Mouse (Mus musculus): ENCODE measurements around the gene Tsnaxip1. TPM values are rescaled to one million over a fixed set of nuclear protein-coding genes. Genes with fewer than 3 reads are reported as not detected.

Gene Tsnaxip1
- not detected in 2 replicates for polyA plus RNA-seq (2012)

DNA sequence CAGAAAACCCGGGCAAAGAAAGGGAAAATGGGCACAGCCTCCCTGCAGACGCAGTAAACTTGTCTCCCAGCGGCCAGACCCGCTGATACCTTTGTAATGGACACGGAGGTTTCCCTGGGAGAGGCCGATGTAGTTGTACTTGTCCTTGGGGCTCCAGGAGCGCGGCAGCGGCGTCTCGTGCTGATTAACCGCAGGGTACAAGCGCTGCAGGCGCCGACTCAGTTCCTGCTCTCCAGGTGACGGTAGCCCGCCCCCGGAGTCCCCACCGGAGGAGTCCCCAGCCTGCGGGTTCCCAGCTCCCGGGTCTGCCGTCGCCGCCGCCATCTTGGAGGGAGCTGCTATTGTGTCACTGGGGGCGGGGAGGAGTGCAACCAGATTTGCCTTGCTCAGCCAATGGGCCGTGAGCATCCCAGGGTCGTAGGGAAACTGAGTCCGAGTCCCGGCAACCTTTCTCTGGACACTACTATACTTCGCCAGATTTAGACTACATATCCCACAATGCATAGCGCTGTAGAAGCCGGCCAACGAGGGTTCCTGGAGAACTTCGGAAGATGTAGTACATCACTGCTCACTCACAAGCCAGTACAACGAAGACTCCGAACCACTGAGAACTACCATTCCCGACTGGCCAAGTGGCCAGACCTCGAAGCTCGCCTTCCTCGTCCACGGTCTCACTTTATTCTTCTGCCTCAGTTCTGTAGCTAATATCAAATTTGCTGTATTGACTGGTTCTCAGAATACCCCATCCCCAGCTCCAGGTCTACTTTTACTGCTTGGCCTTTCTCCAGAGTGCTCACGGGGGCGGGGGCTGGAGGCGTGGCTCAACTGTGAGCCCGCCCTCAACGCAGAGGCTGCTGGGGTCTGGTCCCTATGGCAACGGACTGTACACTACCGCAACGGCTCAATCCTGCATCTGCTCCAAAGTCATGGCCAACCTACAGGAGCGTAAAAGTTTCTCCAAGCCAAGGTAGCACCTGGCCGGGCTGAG lies at the start of gene Tsnaxip1, which contains the start of gene Ranbp10:
Tsnaxip1 (plus strand) TSS at position 871 of the 988 bp plus-strand sequence.
Ranbp10 (minus strand) TSS at position 490 of the 988 bp plus-strand sequence.
- no peak for TF ChIP-seq GATA1 (IDR thresholded peaks at IDR 0.05; ENCODE audit: low read length)

DNA sequence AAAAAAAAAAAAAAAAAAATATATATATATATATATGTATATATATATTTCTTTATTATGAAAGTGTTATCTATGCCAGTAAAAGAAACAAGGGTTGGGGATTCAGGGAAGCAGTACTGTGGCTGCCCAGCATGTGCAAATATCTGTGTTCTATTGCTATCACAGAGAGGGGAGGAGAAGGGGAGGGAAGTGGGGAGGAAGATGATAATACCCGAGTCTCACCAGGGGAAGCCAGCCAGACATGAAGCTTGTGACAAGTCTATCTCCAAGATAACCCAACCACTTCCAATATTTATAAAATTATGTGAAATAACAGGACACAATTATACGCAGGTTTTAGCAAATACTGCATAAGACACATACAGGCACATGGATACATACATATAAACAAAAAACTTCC lies 49.7 kb upstream of the Tsnaxip1 start:
- no peak for TF ChIP-seq GATA1 (IDR thresholded peaks at IDR 0.05; ENCODE audit: low read length)

DNA sequence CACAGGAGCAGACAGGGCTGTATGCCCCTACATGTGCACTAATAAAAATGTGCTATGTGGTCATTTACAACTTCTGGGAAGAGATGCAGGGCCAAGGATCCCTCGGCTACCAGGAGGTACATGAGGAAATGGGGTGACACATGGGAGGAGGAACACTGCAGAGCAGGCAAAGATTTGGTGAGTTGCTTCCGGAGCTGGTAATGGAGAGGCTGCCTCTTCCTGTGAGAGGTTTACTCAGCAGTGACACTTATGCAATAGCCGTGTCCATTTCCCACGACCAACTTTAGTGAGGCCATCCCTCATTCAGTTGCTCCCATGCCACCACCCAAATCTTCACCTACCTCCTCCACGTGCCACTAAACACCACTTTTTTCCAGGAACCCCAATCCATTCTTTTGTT lies 47.2 kb upstream of the Tsnaxip1 start:
- TF ChIP-seq GATA1 (IDR thresholded peaks at IDR 0.05; ENCODE audit: low read length) = no peak

DNA sequence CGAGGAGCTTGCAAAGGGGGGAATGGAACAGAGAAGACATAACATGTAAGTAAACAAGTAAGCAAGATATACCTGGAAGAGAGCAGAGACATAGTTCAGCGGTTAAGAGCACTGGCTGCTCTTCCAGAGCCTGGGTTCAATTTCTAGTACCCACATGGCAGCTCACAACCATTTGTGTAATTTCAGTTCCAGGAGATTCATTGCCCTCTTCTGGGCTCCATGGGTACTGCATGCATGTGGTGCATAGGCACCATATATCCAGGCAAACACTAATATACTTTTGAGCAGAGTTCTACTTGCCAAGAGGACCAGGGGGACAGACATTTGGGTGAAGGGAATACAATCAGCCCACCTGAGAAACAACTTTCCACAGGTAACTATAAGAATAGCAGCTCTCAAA lies 39.3 kb upstream of the Tsnaxip1 start:
- no peak for TF ChIP-seq GATA1 (IDR thresholded peaks at IDR 0.05; ENCODE audit: low read length)

DNA sequence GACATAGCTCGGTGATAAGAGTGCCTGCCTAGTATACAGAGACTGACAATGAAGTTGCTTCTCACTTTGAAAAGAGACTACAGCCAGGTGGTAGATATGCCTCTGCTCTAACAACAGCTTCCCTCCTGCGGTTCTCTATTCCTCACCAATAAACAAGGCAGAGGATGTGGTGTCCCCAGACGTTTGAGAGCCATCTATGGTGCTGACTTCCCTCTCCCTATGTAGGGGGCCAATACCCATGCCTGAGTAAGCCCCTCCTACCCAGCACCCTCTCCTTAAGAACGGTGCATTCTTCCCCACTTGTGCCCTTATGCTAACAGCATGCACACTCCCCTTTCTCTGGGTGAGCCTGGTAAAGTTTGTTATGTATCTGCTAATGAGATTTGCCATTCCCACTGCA lies 38.6 kb upstream of the Tsnaxip1 start:
- no peak for TF ChIP-seq GATA1 (IDR thresholded peaks at IDR 0.05; ENCODE audit: low read length)

DNA sequence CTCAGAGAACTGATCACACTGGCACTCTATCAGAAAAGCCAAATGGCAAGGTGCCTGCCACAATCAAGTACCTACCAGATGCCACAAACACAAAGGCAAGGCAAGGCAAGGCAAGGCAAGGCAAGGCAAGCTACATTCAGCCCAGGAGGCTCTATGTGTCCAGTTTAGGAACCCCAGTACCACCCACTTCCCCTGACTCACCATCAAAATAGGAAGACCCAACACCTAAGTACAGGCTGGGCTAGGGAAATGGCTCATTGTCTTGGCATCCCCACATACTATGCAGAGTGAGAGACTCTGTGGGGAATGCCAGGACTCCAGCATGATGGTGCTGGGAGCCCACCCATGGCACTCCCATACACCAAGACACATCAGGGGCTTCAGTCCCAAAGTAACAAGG lies 37.9 kb upstream of the Tsnaxip1 start:
- no peak for TF ChIP-seq GATA1 (IDR thresholded peaks at IDR 0.05; ENCODE audit: low read length)

DNA sequence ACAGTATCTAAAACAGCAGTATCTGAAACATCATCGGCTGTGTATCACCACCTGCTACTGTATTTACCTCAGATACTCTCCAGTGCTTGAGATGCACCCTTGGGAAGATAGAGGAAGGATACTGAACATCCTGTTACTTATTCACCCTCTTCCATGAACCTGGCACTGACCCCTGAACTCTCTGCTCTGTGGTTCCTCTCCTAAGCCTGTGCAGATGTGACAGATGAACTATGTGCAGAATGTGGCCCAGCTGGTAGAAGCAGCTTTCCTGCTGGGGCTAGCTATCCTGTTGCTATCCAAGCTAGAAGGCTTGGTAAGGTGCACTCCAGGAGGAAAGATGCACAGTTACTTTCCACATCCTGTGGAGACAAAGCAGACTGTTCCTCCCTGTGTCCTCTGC lies 34.2 kb upstream of the Tsnaxip1 start:
- no peak for TF ChIP-seq GATA1 (IDR thresholded peaks at IDR 0.05; ENCODE audit: low read length)

DNA sequence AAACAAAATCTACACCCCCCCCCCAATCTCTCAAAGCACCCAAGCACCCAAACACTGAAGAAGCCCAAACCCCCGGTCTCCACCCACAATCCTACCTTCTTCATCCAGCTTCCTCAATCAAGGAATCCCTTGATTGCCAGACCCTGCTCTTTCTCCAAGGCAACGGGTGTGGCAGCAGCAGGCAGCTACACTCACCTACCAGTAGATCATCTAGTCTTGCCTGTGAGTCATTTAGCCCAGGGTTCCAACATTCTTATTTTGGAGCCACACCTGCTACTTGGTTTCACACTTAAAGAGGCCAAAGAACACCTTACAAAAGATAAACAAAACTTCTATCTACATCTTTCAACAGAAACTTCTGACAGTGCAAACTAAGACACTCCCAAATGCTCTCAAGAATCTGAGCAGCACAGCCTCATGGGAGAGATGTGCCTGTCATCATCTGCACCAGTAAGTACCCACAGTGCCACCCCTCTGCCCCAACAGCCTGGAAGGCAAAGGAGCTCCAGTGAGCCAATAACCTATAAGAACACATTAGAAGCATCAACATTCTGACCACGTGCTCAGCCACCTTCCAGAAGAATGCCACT lies 33.4 kb upstream of the Tsnaxip1 start:
- no peak for TF ChIP-seq GATA1 (IDR thresholded peaks at IDR 0.05; ENCODE audit: low read length)

DNA sequence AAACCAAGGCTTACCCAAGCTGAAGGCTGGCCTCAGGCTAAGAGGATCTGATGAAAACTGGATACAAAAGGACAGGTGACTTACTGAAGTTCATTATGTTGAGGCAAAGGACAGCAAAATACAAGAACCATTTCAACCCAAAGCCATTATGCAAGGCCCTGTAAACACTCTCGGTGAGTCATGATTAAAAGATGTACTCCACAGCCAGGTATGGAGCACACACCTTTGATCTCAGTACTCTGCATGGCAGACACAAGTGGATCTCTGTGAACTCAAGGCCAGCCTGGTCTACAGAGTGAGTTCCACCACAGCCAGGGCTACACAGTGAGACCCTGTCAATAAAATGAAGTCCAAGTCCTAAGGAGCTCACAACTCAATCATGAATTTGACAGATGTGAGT lies 31.7 kb upstream of the Tsnaxip1 start:
- TF ChIP-seq GATA1 (IDR thresholded peaks at IDR 0.05; ENCODE audit: low read length) = no peak

DNA sequence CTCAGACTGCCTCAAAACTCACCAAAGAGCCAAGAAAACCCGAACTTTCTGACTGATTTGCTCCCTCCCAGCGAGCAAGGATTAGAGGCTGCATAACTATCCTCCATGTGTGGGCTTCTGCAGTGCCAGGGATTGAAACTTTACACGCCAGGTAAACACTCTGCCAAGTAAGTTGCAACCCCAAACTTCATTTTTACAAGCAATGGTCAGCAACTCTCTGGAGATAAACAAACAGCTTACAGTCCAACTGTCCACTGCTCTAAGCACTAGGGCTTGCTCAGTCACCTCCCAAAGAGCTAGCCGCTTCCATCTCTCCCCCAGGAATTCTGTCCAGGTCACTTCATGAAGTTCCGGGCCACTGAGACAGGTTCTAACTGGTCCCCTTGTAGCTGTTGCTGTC lies 29.1 kb upstream of the Tsnaxip1 start:
- TF ChIP-seq GATA1 (IDR thresholded peaks at IDR 0.05; ENCODE audit: low read length) = no peak

DNA sequence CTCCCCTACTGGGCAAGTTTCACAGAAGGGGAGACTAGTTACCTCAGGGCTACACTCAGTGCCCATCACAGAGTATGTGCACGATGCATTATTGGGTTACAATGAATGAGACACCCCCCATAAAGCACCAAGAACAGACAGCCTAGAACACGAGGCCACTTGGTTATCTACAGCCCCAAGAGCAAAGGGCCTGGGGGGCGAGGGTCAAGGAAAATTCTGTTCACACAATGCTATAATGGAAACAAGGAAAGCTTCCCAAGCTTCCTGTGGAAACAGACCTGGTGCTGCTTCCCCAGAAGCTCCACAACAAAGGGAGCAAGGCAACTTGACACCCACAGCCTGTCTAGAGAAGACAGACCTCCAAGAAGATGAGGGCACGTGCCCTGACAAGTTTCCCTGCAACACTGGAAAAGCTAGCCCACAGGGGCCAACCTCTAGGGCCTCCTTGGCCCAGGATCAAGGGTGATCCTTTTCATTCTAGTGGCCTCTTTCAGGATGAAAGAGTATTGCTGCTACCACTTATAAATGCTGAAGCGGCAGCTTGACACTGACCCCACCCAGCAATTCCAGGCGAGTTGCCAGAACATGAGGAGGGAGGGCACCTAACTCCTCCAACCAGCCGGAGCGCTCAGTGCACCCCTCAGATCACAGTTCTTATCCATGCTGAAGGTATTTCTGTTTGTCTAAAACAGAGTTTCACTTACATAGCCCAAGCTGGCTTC lies 28.3 kb upstream of the Tsnaxip1 start:
- TF ChIP-seq GATA1 (IDR thresholded peaks at IDR 0.05; ENCODE audit: low read length) = no peak

DNA sequence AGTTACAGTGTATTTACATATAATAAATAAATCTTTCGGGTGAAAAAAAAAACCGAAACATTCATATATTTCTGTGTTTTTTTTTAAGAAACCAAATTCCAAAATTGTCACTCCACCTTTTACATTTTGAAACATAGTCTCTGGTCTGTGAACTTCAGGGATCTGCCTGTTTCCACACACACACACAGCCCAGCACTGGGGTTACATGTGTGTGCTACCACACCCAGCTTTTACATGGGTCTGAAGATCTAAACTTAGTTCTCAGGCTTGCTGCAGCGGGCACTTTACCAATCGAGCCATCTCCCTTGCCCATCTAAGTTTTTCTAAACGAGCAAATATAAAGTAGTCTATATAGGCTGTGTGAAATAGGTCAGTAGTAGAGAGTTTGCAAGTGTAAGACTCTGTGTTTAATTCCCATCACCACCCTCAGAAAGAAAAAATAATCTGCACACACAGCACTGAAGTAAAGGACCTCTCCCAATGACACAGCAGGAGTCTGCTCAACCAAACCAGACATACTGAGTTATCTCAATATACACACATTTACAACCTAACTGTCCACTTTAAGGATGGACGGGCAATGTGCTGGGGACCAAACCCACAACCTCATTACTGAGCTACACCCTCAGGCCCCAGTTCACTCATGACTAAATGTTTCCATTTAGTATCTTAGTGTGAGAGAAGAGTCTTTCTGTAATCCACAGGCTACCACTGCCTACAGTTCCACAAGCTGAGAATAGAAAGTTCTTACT lies 26.2 kb upstream of the Tsnaxip1 start:
- TF ChIP-seq GATA1 (IDR thresholded peaks at IDR 0.05; ENCODE audit: low read length) = no peak

DNA sequence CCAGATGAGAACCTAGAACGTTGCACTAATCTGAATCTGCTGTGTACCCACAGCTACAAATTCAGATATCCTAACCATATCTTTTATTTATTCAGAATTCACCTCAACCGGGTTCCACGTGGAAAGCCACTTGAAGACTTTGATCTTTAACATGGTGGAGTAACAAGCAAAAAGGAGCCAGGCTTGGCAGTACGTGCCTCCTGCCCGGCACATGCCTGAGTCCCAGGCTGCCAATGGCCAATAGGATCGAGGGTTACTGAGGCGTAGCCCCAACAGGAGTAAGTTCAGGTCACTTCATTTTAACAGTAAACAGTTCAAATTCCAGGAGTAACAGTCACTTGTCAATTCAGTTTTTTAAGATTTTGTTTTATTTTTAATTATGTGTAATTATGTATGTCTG lies 22.7 kb upstream of the Tsnaxip1 start:
- no peak for TF ChIP-seq GATA1 (IDR thresholded peaks at IDR 0.05; ENCODE audit: low read length)

DNA sequence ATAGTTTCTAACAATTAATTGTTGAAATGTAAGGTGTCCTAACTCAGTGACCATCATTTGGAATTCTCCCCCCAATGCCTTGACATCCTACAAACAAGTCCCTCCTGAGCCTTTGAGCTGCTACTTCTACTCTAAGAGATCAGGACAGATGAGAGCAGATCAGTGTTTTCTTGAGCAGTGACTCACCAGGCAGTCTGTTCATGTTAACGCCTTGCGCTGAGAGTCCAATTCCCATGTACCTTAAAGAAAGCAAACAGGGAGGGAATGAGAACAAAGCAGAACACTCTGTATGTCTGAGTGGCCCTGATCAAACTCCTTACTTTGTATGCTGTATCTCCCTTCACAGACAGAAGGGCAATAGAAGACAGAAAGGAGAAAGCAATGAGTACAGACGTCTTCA lies 22.2 kb upstream of the Tsnaxip1 start:
- no peak for TF ChIP-seq GATA1 (IDR thresholded peaks at IDR 0.05; ENCODE audit: low read length)

DNA sequence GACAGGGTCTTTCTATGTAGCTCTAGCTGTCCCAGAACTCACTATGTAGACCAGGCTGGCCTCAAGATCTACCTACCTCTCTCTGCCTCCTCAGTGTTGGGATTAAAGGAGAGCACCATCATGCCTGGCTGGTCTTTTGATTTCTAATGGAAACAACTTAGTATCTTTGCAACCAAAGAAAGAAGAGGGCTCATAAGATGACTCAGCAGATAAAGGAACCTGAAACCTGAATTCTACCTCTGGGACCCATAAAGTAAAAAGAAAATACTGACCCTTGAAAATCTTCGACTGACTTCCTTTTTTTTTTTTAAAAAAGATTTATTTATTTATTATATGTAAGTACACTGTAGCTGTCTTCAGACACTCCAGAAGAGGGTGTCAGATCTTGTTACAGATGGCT lies 21.6 kb upstream of the Tsnaxip1 start:
- no peak for TF ChIP-seq GATA1 (IDR thresholded peaks at IDR 0.05; ENCODE audit: low read length)

Data from G1E-ER4 (cell line).